Mouse (Mus musculus): ENCODE measurements around the gene Armc9.

Gene Armc9

GRCm38 (mm10) chr1:86229184-86229829, 74.7 kb downstream of the Armc9 start:
- DNase-seq: no peak

- DNase-seq: no peak
Measured at GRCm38 (mm10) chr1:86232631-86233030, 78.1 kb downstream of the Armc9 start.

- peak in 1 of 2 experiments; percentile 15 for DNase-seq
Measured at GRCm38 (mm10) chr1:86233808-86234207, 79.2 kb downstream of the Armc9 start.

DNA sequence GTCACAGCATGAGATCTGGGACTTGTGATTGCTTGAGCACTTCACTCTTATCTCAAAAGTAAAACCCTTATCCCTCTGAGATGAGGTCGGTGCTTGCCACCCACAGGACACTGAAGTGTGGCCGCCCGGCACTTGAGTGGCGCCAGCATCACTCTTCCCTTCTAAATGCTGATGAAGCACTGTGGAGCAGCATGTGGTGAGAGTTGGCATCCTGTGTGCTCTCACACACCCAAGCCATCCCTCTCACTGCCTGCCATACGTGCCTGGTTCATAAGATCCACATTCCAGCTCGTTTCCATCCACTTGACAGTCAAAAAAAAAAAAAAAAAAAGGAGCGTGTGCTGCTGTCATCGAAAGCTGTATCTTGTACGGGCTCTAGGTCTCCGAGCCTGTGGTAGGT, 80.5 kb downstream of the Armc9 start:
- DNase-seq: no peak

DNA sequence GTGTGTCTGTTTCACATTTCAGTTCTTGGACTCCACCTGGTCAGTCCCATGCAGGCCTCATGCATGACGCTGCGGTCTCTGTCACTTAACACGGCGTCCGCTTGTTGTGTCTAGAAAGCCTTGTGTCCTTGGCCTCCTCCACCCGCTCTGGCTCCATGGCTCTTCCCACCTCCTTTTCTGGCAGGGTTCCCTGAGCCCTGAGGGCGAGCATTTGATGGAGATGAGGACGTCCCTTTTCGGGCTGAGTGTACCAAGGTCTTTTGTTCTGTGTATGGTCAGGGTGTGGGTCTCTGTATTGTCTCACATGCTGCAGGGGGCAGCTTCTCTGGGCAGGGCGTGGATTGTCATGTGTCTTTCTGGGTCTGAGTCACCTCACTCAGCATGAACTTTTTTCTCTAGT, 81.9 kb downstream of the Armc9 start:
- no peak for DNase-seq

GRCm38 (mm10) chr1:86239010-86239409, 84.4 kb downstream of the Armc9 start:
- no peak for DNase-seq

DNA sequence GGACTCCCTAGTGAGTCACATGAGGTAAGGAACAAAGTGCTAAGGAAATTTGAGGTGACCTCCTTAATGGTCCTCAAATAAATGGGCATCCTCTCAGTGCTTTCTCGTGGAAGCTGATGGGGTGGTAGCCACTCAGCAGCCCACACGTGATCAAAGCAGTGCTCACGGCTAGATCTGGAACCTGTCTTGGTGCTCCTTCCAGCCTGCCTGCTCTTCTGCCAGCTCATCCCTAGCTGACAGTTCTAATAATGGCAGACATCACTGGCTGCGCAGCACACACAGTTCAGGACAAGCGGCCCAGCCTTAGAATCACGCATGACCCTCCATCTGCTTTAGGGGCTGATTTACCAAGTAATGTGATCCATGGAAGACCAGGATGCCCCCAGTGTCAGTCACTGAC, 85.3 kb downstream of the Armc9 start:
- DNase-seq: no peak

DNA sequence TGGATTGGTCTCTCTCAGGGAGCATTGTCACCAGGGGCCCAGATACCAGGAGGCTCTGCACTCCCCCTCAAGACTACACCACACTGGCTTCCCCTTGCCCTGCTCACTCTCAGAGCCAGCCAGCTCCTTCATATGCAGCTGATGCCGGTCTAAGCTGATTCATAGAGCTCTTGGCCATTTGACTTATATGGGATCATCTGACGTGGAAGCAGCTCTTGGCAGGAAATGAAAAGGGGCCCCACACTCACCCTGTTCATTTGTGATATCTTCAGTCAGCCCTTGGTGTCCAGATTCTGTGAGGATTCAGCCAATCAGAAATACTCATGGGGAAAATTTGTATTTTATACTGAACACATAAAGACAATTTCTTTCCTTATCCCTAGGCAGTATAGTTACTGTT, 86.4 kb downstream of the Armc9 start:
- no peak for DNase-seq

DNA sequence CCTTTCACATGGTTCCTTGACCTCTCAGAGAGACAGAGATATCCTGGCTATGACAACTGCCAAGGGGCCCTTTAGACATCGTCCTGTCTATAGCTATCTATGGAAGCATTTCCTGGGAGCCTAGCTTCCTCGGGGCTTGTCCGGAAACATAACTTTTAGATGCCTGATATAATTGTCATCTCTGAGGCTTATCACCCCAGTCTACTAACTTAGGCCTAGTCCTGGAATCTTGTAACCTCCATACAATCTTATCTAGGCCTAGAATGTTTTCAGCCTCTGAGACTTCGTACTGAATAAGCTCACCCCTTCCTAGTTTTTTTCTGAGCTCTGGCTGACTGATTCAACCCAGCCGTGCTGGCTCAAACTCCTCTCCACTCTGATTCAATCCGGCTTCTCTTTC, 88.9 kb downstream of the Armc9 start:
- no peak for DNase-seq

DNA sequence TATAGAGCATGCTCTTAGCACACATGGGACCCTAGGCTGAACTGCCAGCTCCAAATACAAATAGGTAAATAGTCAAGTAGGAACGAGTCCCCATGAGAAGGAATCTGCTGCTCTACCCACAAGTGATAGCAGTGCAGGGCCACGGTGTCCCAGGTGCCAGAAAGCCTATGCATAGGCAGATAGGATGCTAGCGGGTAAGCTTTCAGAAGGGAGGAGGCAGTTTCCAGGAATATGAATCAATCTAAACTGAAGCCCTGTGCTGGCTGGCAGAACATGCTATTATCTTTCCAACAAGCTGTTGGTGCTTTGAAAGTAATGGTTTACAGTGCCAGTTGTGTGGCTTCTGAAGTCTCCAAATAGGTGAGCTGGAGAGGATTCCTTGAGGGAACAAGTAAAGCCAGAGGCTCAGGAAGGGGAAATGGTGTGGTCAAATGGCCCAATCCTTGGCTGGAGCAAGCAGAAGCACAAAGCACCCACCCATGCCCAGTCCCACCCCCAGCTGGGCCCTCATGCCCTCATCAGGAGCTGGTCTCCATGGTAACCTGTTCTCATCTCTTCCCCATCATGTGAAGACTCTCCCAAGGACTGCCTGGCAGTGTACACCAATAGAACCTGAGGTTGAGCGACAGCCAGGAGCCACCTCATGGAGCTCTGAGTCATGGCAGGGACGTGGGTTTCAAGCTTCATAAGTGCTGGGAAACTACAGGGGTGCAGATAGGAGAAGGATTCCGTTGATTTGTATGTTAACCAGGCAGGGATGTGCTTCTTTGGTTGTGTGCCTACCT, 90.9 kb downstream of the Armc9 start:
- no peak for DNase-seq

- DNase-seq: no peak
Measured at GRCm38 (mm10) chr1:86253410-86253809, 98.8 kb downstream of the Armc9 start.

GRCm38 (mm10) chr1:86256311-86256710, 101.7 kb downstream of the Armc9 start:
- DNase-seq: no peak

DNA sequence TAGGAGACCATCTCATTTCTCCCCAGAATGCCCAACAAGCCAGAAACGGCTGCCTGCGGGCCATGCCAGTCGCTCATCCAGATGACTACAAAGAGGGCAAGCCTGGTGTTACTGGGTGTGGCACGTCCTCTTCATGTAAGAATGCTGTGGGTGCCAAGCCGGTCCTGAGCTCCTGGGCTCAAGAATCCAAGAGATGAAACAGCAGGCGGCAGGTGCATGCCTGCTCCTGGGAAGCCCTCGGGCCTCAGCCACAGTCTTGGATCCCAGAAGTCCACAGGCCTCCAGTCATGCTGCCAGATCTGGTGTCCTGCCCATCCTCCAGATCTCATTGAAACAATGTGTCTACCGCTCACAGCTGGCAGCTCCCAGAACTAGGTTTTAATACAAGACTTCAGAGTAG, 102.6 kb downstream of the Armc9 start:
- DNase-seq: no peak

GRCm38 (mm10) chr1:86258171-86258824, 103.7 kb downstream of the Armc9 start:
- DNase-seq: no peak

- DNase-seq: no peak
Measured at GRCm38 (mm10) chr1:86263564-86264339, 109.2 kb downstream of the Armc9 start.

- DNase-seq: no peak
Measured at GRCm38 (mm10) chr1:86265060-86265459, 110.5 kb downstream of the Armc9 start.

- no peak for DNase-seq
Measured at GRCm38 (mm10) chr1:86268492-86269189, 114.1 kb downstream of the Armc9 start.

DNA sequence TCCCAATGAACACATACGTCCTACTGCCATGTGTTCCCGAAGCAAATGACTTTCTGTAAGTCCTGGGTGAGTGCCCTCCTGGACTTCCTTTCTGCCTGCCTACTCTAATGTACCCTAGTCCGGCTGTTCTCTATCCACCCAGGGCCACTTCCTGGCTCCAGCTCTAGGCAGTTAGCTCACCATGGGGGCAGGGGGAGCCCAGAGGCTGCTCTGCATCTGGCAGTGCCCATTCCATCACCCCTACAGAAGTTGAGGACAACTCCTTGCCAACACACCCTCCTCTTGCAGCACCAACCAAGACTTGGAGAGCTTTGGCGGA, 114.6 kb downstream of the Armc9 start:
- DNase-seq: peak; percentile 9 to 33

GRCm38 (mm10) chr1:86271707-86272106, 117.1 kb downstream of the Armc9 start:
- no peak for DNase-seq

GRCm38 (mm10) chr1:86277055-86277454, 122.5 kb downstream of the Armc9 start:
- DNase-seq: no peak

DNA sequence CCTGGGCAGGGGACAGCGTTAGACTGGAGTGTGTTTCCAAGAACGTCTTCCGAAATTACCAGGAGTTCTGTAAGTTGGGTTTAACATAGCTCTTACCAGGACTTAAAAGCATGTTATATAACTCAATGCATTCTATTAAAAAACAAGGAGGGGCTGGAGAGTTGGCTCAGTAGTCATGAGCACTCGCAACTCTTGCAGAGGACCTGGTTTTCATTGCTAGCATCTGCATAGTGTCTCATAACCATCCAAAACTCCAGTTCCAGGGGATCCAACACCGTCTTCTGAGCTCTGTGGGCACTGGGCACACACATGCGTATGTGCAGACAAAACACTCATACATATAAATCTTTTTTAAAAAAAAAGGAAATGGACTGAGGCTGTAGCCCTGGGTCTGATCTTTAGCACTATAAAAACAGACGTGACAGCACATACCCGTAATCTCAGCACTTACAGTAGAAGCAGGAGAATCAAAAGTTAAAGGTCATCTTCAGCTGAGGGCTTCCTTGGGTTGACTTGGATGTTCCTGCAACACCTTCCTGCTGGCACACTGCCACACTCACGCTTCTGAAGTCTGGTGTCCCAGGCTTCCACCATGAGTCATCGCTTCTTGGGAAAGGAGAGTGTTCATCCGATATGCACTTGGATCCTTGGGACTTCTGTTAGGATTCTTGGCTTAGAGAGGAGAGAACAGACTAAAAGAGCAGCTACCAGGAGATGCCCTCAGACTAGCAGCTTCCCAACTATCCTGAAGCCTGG, 127.4 kb downstream of the Armc9 start:
- DNase-seq: peak; percentile 46 to 65

DNA sequence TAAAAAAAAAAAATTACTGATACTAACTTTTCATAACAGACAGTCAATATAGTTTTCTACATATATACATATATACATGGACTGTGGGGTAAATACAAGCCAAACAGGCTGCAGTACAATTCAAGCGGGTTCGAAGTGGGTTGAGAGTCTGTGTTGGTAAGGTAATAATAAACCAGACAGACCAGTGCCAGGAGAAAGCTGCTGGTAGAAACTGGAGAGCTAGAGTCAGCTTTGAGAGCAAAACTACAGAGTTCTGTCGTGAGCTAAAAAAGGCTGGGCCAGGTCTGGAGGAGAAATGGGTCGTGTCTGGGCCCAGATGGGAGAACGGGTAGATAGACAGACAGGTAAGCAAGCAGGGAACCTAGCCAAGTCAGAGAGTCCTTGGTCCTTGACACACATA, 129.5 kb downstream of the Armc9 start:
- no peak for DNase-seq
